Mouse (Mus musculus): ENCODE measurements at regions not wholly inside any gene's neighbourhood (a gene's known extent, or its start where the extent isn't known, plus 50 kb on each side); places are given as distances from the start of the nearest gene placed in this dataset.

DNA sequence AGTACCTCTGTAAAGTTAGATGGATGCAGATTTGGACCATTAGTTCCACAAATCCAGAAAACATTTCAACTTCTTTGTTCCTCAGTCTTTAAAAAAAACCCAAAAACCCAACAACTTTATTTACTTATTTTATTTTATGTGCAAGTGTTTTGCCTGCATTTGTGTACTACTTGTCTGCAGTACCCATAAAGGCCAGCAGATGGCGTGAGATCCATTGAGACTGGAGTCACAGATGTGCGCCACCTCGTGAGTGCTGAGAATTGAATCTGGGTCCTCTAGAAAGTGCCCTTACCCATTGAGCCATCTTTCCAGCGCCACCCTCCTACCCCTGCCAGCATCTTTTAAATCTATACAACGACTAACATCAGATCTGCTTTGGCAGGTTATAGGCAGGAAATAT, 53.0 kb downstream of the Gm12689 start:
- Histone ChIP-seq H3K27me3 (ENCODE audit: control insufficient read depth, insufficient read depth, low read length) (no peaks in the 10 kb centered on the region), H3K9me3 (ENCODE audit: control insufficient read depth, low read depth, low read length) (no peaks in the 10 kb centered on the region), H3K27ac (ENCODE audit: low read length) (no peak overlapping the region), H3K4me1 (ENCODE audit: control insufficient read depth, insufficient read depth, low read length) (no peaks in the 10 kb centered on the region), H3K9ac (replicated peaks; ENCODE audit: low read depth, low read length) (no peak overlapping the region), H3K4me2 (replicated peaks; ENCODE audit: low read depth, low read length) (no peak overlapping the region), H3K4me3 (ENCODE audit: low read depth, low read length) (no peak overlapping the region), H3K36me3 (ENCODE audit: control insufficient read depth, insufficient read depth, low read length) (no peaks in the 10 kb centered on the region)
- WGBS: 66% methylated on average over 5 of the region's 5 CpGs
- no peak for ATAC-seq (ENCODE audit: insufficient number of reproducible peaks, insufficient read depth, low FRiP score, low read depth)

DNA sequence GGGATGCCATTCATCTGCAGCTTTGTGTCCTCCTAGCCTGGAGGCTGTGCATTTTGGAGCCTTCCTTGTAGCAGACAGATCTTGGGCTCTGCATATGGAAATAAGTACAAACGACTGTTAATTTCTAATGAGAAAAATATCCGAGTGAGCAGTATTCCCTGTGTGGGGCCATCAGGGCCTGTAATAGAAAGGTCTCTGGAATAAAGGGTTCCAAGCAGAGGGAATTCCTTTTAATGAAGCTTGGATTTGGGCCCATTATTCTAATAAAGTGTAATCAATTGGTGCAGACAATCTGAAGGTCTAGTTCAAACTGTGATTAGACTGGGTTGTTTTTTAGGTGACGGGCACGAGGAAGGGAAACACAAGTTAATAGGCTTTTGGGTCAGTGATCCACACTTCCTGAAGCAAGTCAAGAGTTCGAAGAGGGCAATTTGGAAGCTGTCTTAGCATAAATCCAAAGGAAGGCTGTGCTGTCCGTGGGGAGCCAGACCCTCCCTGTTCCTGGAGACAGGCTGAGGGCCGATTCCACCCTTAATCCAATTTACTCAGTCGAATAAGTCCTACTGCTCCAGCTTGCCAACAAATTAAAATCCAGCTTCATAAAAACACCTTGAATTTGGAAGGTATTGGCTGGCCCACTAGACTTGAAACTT, 57.5 kb downstream of the Gm12689 start:
- no peak for ATAC-seq (ENCODE audit: insufficient number of reproducible peaks, insufficient read depth, low FRiP score, low read depth)
- H3K9ac ChIP-seq (replicated peaks; ENCODE audit: low read depth, low read length): no peak overlapping the region
- H3K27me3 ChIP-seq (ENCODE audit: control insufficient read depth, insufficient read depth, low read length): no peaks in the 10 kb centered on the region
- H3K4me2 ChIP-seq (replicated peaks; ENCODE audit: low read depth, low read length): no peak overlapping the region
- H3K4me1 ChIP-seq (ENCODE audit: control insufficient read depth, insufficient read depth, low read length): no peaks in the 10 kb centered on the region
- H3K9me3 ChIP-seq (ENCODE audit: control insufficient read depth, low read depth, low read length): no peaks in the 10 kb centered on the region
- 65% methylated on average over 8 of the region's 8 CpGs for WGBS
- H3K36me3 ChIP-seq (ENCODE audit: control insufficient read depth, insufficient read depth, low read length): no peaks in the 10 kb centered on the region
- H3K4me3 ChIP-seq (ENCODE audit: low read depth, low read length): no peak overlapping the region
- H3K27ac ChIP-seq (ENCODE audit: low read length): no peak overlapping the region

DNA sequence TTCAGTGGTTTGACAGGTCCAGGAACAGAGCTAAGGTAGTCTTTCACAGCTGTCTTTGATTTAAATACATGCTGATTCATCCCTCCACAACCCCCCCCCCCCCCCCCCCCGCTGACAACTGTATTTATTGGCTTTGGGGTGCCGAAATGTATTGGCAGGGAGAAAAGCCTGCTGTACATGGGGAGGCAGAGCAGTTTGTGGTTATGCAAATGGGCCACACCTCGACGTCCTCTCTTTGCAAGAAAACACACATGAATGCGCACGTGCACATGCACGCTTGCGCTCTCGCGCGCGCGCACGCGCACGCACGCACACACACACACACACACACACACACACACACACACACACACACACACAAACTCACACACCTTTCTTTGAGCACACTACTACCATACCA, 58.5 kb downstream of the Gm12689 start:
- H3K4me3 ChIP-seq (ENCODE audit: low read depth, low read length): no peak overlapping the region
- H3K4me1 ChIP-seq (ENCODE audit: control insufficient read depth, insufficient read depth, low read length): no peaks in the 10 kb centered on the region
- WGBS: 71% methylated on average over 17 of the region's 17 CpGs
- H3K27ac ChIP-seq (ENCODE audit: low read length): no peak overlapping the region
- H3K36me3 ChIP-seq (ENCODE audit: control insufficient read depth, insufficient read depth, low read length): no peaks in the 10 kb centered on the region
- ATAC-seq (ENCODE audit: insufficient number of reproducible peaks, insufficient read depth, low FRiP score, low read depth): no peak
- peak overlapping the region; percentile 12; the same call in 1 of the 2 replicates for H3K4me2 ChIP-seq (replicated peaks; ENCODE audit: low read depth, low read length)
- H3K27me3 ChIP-seq (ENCODE audit: control insufficient read depth, insufficient read depth, low read length): no peaks in the 10 kb centered on the region
- no peaks in the 10 kb centered on the region for H3K9me3 ChIP-seq (ENCODE audit: control insufficient read depth, low read depth, low read length)
- H3K9ac ChIP-seq (replicated peaks; ENCODE audit: low read depth, low read length): no peak overlapping the region

DNA sequence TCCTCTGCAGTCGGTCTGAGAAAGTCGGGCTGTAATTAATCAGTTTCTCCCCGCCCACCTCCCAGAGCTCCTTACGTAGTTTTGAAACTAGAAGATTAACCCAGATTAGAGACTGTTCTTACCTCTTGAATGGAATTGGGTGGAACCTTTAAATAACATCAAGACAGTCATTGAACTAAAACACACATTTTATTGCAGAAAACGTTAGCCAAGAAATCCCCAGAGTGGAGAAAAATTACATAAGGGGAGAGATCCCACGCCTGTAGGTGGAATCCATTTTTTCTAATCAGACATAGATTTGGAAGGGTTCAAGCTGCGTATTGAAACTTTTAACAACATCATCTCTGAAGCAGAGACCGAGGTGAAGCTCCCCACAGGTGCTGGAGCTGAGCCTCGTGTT, 59.1 kb downstream of the Gm12689 start:
- Histone ChIP-seq H3K9ac (replicated peaks; ENCODE audit: low read depth, low read length) (no peak overlapping the region), H3K4me1 (ENCODE audit: control insufficient read depth, insufficient read depth, low read length) (no peaks in the 10 kb centered on the region), H3K27ac (ENCODE audit: low read length) (no peak overlapping the region), H3K27me3 (ENCODE audit: control insufficient read depth, insufficient read depth, low read length) (no peaks in the 10 kb centered on the region), H3K9me3 (ENCODE audit: control insufficient read depth, low read depth, low read length) (no peaks in the 10 kb centered on the region), H3K36me3 (ENCODE audit: control insufficient read depth, insufficient read depth, low read length) (no peaks in the 10 kb centered on the region), H3K4me3 (ENCODE audit: low read depth, low read length) (no peak overlapping the region), H3K4me2 (replicated peaks; ENCODE audit: low read depth, low read length) (peak overlapping the region; percentile 12; the same call in 1 of the 2 replicates)
- 48% methylated on average over 9 of the region's 9 CpGs for whole genome bisulfite sequencing
- ATAC-seq (ENCODE audit: insufficient number of reproducible peaks, insufficient read depth, low FRiP score, low read depth): no peak

DNA sequence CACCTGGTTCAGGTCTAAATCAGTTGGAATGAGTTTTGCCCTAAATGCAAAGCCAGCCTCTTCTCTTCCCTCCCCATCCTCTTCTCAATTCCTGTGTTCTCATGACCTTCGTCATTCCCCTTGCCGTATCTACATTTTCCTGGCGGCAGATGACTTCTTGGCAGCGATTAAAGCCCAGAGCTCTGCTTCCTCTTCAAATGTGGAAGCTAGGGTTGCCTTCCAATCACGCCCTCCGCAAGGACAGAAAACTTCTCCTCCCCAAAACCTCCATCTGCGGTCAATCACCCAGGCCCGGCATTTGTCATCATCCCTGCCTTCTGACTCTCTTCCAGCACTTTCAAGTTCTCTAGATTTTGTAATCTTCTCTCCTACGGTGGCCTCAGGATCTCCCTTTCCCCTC, 72.3 kb downstream of the Gm12689 start:
- WGBS: 84% methylated on average over 9 of the region's 9 CpGs
- H3K27me3 ChIP-seq (ENCODE audit: control insufficient read depth, insufficient read depth, low read length): no peaks in the 10 kb centered on the region
- H3K9me3 ChIP-seq (ENCODE audit: control insufficient read depth, low read depth, low read length): no peaks in the 10 kb centered on the region
- H3K4me3 ChIP-seq (ENCODE audit: low read depth, low read length): no peak overlapping the region
- H3K4me1 ChIP-seq (ENCODE audit: control insufficient read depth, insufficient read depth, low read length): no peaks in the 10 kb centered on the region
- no peak for ATAC-seq (ENCODE audit: insufficient number of reproducible peaks, insufficient read depth, low FRiP score, low read depth)
- H3K4me2 ChIP-seq (replicated peaks; ENCODE audit: low read depth, low read length): no peak overlapping the region
- H3K27ac ChIP-seq (ENCODE audit: low read length): no peak overlapping the region
- no peaks in the 10 kb centered on the region for H3K36me3 ChIP-seq (ENCODE audit: control insufficient read depth, insufficient read depth, low read length)
- no peak overlapping the region for H3K9ac ChIP-seq (replicated peaks; ENCODE audit: low read depth, low read length)

DNA sequence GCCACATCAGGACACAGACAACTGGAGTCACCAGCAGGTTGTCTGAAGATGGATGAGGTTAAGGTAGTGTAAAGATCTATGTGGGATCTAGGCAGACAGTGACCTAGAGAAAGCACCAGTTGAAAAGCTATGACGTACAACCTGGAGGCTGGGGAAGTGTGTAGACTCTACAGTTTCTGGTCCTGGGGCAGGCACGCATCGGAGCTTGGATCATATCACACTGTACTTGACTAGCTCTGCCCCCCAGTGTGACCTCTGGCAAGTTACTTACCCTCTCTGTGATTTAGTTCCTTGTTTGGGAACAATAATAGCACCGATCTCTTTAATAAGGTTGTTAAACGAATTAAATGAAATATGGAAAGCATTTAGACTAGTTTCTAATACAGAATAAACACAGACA, 75.5 kb downstream of the Gm12689 start:
- ATAC-seq (ENCODE audit: insufficient number of reproducible peaks, insufficient read depth, low FRiP score, low read depth): no peak
- Histone ChIP-seq H3K36me3 (ENCODE audit: control insufficient read depth, insufficient read depth, low read length) (no peaks in the 10 kb centered on the region), H3K9me3 (ENCODE audit: control insufficient read depth, low read depth, low read length) (no peaks in the 10 kb centered on the region), H3K27me3 (ENCODE audit: control insufficient read depth, insufficient read depth, low read length) (no peaks in the 10 kb centered on the region), H3K4me1 (ENCODE audit: control insufficient read depth, insufficient read depth, low read length) (no peaks in the 10 kb centered on the region), H3K4me2 (replicated peaks; ENCODE audit: low read depth, low read length) (no peak overlapping the region), H3K4me3 (ENCODE audit: low read depth, low read length) (no peak overlapping the region), H3K27ac (ENCODE audit: low read length) (no peak overlapping the region), H3K9ac (replicated peaks; ENCODE audit: low read depth, low read length) (no peak overlapping the region)
- 79% methylated on average over 5 of the region's 5 CpGs for WGBS

DNA sequence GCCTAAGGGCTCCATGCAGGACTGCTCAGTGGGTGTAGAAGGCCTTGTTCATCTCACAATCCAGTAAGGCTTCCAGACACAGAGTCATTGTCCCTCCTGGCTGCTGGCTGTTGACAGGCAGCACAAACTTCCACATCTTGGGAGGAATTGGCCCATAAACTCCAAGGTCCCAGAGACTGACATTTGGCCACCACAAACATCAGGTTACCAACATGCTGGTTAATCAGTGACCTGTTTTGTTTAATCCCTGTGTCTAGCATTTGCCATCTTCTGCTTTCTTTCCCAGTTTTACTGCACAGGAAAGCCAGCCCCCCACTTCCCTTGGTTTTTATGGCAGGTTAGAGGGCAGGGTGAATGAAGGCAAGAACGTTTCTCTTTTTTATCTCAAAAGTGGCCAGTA, 80.5 kb downstream of the Gm12689 start:
- H3K4me2 ChIP-seq (replicated peaks; ENCODE audit: low read depth, low read length): no peak overlapping the region
- no peak overlapping the region for H3K4me3 ChIP-seq (ENCODE audit: low read depth, low read length)
- H3K9ac ChIP-seq (replicated peaks; ENCODE audit: low read depth, low read length): no peak overlapping the region
- no peak for ATAC-seq (ENCODE audit: insufficient number of reproducible peaks, insufficient read depth, low FRiP score, low read depth)
- no peaks in the 10 kb centered on the region for H3K4me1 ChIP-seq (ENCODE audit: control insufficient read depth, insufficient read depth, low read length)
- no peaks in the 10 kb centered on the region for H3K9me3 ChIP-seq (ENCODE audit: control insufficient read depth, low read depth, low read length)
- no peak overlapping the region for H3K27ac ChIP-seq (ENCODE audit: low read length)
- WGBS: 3% methylated on average over 1 of the region's 1 CpGs
- H3K36me3 ChIP-seq (ENCODE audit: control insufficient read depth, insufficient read depth, low read length): no peaks in the 10 kb centered on the region
- H3K27me3 ChIP-seq (ENCODE audit: control insufficient read depth, insufficient read depth, low read length): no peaks in the 10 kb centered on the region

DNA sequence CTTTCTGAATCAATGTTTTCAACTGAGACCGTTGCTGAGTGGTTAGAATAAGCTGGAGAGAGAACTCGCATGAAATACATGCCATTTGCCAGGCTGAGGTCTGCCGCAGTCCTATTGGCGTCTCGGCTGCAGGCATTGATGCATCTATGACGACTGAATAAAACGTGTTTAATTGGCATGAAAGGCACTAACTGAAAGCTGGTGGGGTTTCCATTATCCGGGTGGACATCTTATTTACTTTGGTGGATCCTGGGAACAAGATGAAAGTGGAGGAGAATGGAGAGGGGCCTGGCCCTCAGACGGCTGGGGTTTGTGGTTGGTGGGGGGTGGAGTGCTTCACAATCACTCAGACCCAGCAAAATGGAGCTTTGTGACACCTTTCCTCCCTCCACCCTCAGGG, 81.2 kb downstream of the Gm12689 start:
- Histone ChIP-seq H3K4me3 (ENCODE audit: low read depth, low read length) (no peak overlapping the region), H3K9ac (replicated peaks; ENCODE audit: low read depth, low read length) (no peak overlapping the region), H3K4me2 (replicated peaks; ENCODE audit: low read depth, low read length) (no peak overlapping the region), H3K4me1 (ENCODE audit: control insufficient read depth, insufficient read depth, low read length) (no peaks in the 10 kb centered on the region), H3K9me3 (ENCODE audit: control insufficient read depth, low read depth, low read length) (no peaks in the 10 kb centered on the region), H3K36me3 (ENCODE audit: control insufficient read depth, insufficient read depth, low read length) (no peaks in the 10 kb centered on the region), H3K27ac (ENCODE audit: low read length) (no peak overlapping the region), H3K27me3 (ENCODE audit: control insufficient read depth, insufficient read depth, low read length) (no peaks in the 10 kb centered on the region)
- ATAC-seq (ENCODE audit: insufficient number of reproducible peaks, insufficient read depth, low FRiP score, low read depth): no peak
- 36% methylated on average over 9 of the region's 9 CpGs for WGBS

DNA sequence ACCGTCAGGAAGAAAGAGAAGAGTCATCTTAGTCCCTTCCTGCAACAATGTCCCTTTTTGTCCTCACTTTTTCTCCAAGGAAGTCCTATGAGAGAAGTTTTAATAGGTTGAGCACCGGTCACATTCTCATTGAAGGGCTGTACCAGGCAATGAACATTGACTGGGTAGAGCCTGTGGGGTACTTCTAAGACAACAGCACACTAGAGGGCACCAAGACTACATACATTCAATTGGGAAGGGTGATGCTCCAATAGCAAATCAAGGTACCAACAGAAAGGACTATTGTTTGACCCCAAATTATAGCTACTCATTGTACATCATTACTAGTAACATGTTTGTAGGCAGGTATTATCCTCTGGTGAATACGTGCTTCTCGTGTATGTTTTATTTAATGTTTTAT, 84.3 kb downstream of the Gm12689 start:
- Histone ChIP-seq H3K27me3 (ENCODE audit: control insufficient read depth, insufficient read depth, low read length) (no peaks in the 10 kb centered on the region), H3K4me2 (replicated peaks; ENCODE audit: low read depth, low read length) (no peak overlapping the region), H3K36me3 (ENCODE audit: control insufficient read depth, insufficient read depth, low read length) (no peaks in the 10 kb centered on the region), H3K27ac (ENCODE audit: low read length) (no peak overlapping the region), H3K9me3 (ENCODE audit: control insufficient read depth, low read depth, low read length) (no peaks in the 10 kb centered on the region), H3K4me1 (ENCODE audit: control insufficient read depth, insufficient read depth, low read length) (no peaks in the 10 kb centered on the region), H3K9ac (replicated peaks; ENCODE audit: low read depth, low read length) (no peak overlapping the region), H3K4me3 (ENCODE audit: low read depth, low read length) (no peak overlapping the region)
- 84% methylated on average over 4 of the region's 4 CpGs for WGBS
- ATAC-seq (ENCODE audit: insufficient number of reproducible peaks, insufficient read depth, low FRiP score, low read depth): no peak

Measured in stomach, embryonic 14.5 days (tissue).